Mouse (Mus musculus) heart, adult 2 months (tissue): ENCODE data around the gene Gab2.

Experiments used
- CTCF ChIP-seq: fragments of 200-600 bp; IDR thresholded peaks from 2 replicates; pipeline ENCODE4 v1.8.1; 2022; ENCODE audit warnings: antibody characterized with exemption, mild to moderate bottlenecking, moderate library complexity
- EP300 ChIP-seq: fragments of 200-500 bp; IDR thresholded peaks from 2 replicates; pipeline ENCODE4 v1.6.1; 2011; ENCODE audit warnings: low read depth, low read length, control low read depth; ENCODE audit not compliant: insufficient read depth
- POLR2A ChIP-seq: fragments of 200-500 bp; IDR thresholded peaks from 2 replicates; pipeline ENCODE4 v1.6.1; 2011; ENCODE audit warnings: mild to moderate bottlenecking, low read depth, low read length, control low read depth; ENCODE audit not compliant: insufficient read depth

DNA sequence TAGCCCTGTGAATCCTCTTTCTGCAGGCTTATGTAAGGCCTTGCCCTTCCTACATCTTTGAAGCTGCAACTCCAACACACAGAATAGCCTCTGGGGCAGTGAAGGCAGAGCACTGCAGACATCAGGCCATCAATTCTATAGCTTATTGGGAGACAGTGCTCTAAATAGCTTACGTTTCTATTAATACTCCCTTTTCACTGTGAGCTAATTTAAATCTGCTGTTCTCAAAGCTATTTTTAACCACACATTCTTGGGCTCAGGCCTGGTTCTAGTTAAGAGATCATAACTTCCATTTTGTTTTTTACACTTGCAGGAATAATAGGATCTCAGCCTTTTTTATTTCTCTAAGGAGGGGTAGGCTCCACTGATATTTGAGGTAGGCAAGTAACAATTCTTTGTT is 107.7 kb downstream of the Gab2 start:
- no peak for TF ChIP-seq CTCF
- no peak for TF ChIP-seq POLR2A
- TF ChIP-seq EP300: no peak
